Mouse (Mus musculus) ES-E14 (cell line): Measurements from ENCODE around the gene Ak8. TPM values are rescaled to one million over a fixed set of nuclear protein-coding genes. Genes with fewer than 3 reads are reported as not detected.

ENCODE experiments used
- DNase-seq: peaks from one replicate; pipeline ENCODE4 v3.0.0-alpha.2; 2013; ENCODE audit warnings: low read depth, low spot score
- H3K27ac ChIP-seq: 2 replicates; pipeline ENCODE4 v1.5.1; 2012; ENCODE audit warnings: low read depth, mild to moderate bottlenecking, low read length, moderate library complexity, mixed read lengths; ENCODE audit not compliant: poor library complexity, insufficient read depth, severe bottlenecking
- H3K36me3 ChIP-seq: 2 replicates; pipeline ENCODE4 v1.6.1; 2012; ENCODE audit warnings: mild to moderate bottlenecking, low read length, moderate library complexity, mixed read lengths; ENCODE audit not compliant: control insufficient read depth, poor library complexity, insufficient read depth, severe bottlenecking
- H3K4me1 ChIP-seq, 2 experiments: fragments of 150-350 bp in 1 of 2; sonication (generic) in 1 of 2; 2 replicates each; pipeline ENCODE4 v1.6.1; 2012; ENCODE audit warnings: low read length in 2 of 2, mild to moderate bottlenecking in 1 of 2, mixed read lengths in 1 of 2; ENCODE audit not compliant: control insufficient read depth in 2 of 2, insufficient read depth in 2 of 2, poor library complexity in 1 of 2
- H3K4me3 ChIP-seq, 2 experiments: fragments of 150-350 bp in 1 of 2; sonication (generic) in 1 of 2; 2 replicates each; pipeline ENCODE4 v1.5.1; 2012; ENCODE audit warnings: low read length in 2 of 2, low read depth in 1 of 2, mild to moderate bottlenecking in 1 of 2, mixed read lengths in 1 of 2; ENCODE audit not compliant: insufficient read depth in 1 of 2, poor library complexity in 1 of 2, severe bottlenecking in 1 of 2
- H3K9ac ChIP-seq: 2 replicates; pipeline ENCODE4 v1.6.1; 2012; ENCODE audit warnings: low read depth, mild to moderate bottlenecking, low read length, mixed read lengths; ENCODE audit not compliant: poor library complexity, insufficient read depth, severe bottlenecking
- H3K9me3 ChIP-seq: fragments of 150-350 bp; sonication (generic); 2 replicates; pipeline ENCODE4 v1.6.1; 2012; ENCODE audit warnings: low read depth, mild to moderate bottlenecking, low read length; ENCODE audit not compliant: control insufficient read depth, insufficient read depth
- CHD2 ChIP-seq: IDR thresholded peaks from 2 replicates; pipeline ENCODE4 v1.6.1; 2014; ENCODE audit warnings: mild to moderate bottlenecking, low read depth, low read length, inconsistent platforms
- HCFC1 ChIP-seq: IDR thresholded peaks from 2 replicates; pipeline ENCODE4 v1.6.1; 2012; ENCODE audit warnings: low read length, inconsistent platforms, borderline replicate concordance; ENCODE audit not compliant: insufficient read depth
- MAFK ChIP-seq: IDR thresholded peaks from 2 replicates; pipeline ENCODE4 v1.6.1; 2014; ENCODE audit warnings: mild to moderate bottlenecking, low read depth, low read length, inconsistent platforms; ENCODE audit not compliant: insufficient read depth
- ZC3H11A ChIP-seq: IDR thresholded peaks from 2 replicates; pipeline ENCODE4 v1.6.1; 2012; ENCODE audit warnings: low read depth, mild to moderate bottlenecking, inconsistent platforms, low read length, borderline replicate concordance
- ZNF384 ChIP-seq: IDR thresholded peaks from 2 replicates; pipeline ENCODE4 v1.6.1; 2012; ENCODE audit warnings: low read depth, low read length, inconsistent platforms
- in situ Hi-C, 2 experiments: fragments of 600-800 bp; cut with MboI; formaldehyde crosslinking; loops; one replicate each; pipeline ENCODE4 v1.15.1; 2025; ENCODE audit warnings: low sequenced_read_pairs in 2 of 2, inconsistent platforms in 1 of 2; ENCODE audit not compliant: unreplicated experiment in 2 of 2
- total RNA-seq: library from RNA; depleted of rRNA; stranded (reverse); fragments of 300-350 nt; gene quantifications from 2 replicates; pipeline ENCODE4 v1.2.3, GENCODE M21; 2012

Gene Ak8
- total RNA-seq, 1 experiment: 0.49 TPM

DNA sequence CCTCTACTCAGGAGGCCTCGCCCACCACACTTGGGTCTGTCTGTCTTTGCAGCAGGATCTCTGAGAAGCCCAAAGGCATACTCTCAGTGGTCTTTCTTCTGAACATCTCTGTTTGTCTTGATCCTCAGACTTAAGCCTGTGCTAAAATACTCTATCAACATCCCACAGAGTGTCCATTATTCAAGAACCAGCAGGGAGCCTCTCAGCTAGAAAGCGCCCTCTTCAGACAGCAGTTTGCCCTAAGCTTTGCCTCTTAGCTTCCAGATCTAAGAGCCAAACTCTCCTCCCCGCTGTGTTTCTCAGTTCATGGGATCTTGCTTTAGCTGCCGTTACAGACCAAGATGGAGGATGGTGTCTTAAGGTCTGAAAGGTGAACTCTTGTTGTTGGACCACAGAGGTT is 59.5 kb downstream of the Ak8 start:
- no peak overlapping the region for H3K27ac ChIP-seq
- DNase-seq: peak; percentile 48
- in situ Hi-C loops: loop anchor here in 1 of 2 experiments (10.0 kb wide), 2 partner anchors 215 to 295 kb away; partner anchors contain the start of gene Cfap77
- TF ChIP-seq HCFC1: no peak
- no peak for TF ChIP-seq ZNF384
- no peak for TF ChIP-seq ZC3H11A
- TF ChIP-seq MAFK: no peak
- TF ChIP-seq CHD2: no peak
- H3K9me3 ChIP-seq: no peaks in the 10 kb centered on the region
- H3K9ac ChIP-seq: no peak overlapping the region
- peaks cover 0 to 4% of the 10 kb centered on the region in 2 experiments; a peak in 1 of 4 replicates for H3K4me1 ChIP-seq
- no peaks in the 10 kb centered on the region for H3K36me3 ChIP-seq
- no peak overlapping the region for H3K4me3 ChIP-seq

GRCm38 (mm10) chr2:28766590-28766989 is 66.6 kb downstream of the Ak8 start:
- no peak overlapping the region for H3K4me3 ChIP-seq
- no peak overlapping the region for H3K9ac ChIP-seq
- no peak overlapping the region for H3K27ac ChIP-seq
- in situ Hi-C loops: no loop called here
- DNase-seq: no peak
- H3K36me3 ChIP-seq: no peaks in the 10 kb centered on the region
- H3K9me3 ChIP-seq: no peaks in the 10 kb centered on the region
- TF ChIP-seq ZC3H11A: no peak
- TF ChIP-seq ZNF384: no peak
- TF ChIP-seq MAFK: no peak
- TF ChIP-seq HCFC1: no peak
- no peak for TF ChIP-seq CHD2
- no peaks in the 10 kb centered on the region for H3K4me1 ChIP-seq

DNA sequence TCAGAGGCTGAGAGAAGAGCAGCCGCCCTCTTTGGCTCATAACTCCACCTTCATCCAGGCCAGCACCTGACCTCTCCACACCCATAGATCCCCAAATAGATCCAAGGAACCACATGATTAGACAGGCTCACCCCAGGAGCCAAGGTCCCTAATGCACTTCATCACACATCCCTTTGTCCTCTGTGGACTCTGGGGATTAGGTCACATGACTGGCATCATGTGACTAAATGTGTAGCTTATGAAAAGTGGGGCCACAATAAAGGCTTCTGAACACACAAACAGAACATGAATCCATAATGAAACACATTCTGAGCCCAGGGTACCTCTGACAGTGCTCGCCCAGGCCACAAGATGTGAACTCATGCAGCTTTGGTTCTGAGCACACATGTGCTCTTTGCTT is 67.1 kb downstream of the Ak8 start:
- Histone ChIP-seq H3K9ac (no peak overlapping the region), H3K4me3 (no peak overlapping the region), H3K36me3 (no peaks in the 10 kb centered on the region), H3K4me1 (no peaks in the 10 kb centered on the region), H3K9me3 (no peaks in the 10 kb centered on the region), H3K27ac (no peak overlapping the region)
- in situ Hi-C loops: no loop called here
- no peak for DNase-seq
- no peak for TF ChIP-seq ZC3H11A
- TF ChIP-seq ZNF384: no peak
- TF ChIP-seq HCFC1: no peak
- no peak for TF ChIP-seq MAFK
- no peak for TF ChIP-seq CHD2

GRCm38 (mm10) chr2:28770697-28771096 is 70.7 kb downstream of the Ak8 start:
- DNase-seq: no peak
- Histone ChIP-seq H3K9ac (no peak overlapping the region), H3K36me3 (no peaks in the 10 kb centered on the region), H3K9me3 (no peaks in the 10 kb centered on the region), H3K4me1 (no peaks in the 10 kb centered on the region), H3K27ac (no peak overlapping the region), H3K4me3 (no peak overlapping the region)
- TF ChIP-seq CHD2: no peak
- no peak for TF ChIP-seq ZNF384
- TF ChIP-seq MAFK: no peak
- no peak for TF ChIP-seq ZC3H11A
- TF ChIP-seq HCFC1: no peak
- in situ Hi-C loops: no loop called here

- DNase-seq: no peak
- in situ Hi-C loops: no loop called here
- H3K27ac ChIP-seq: no peak overlapping the region
- H3K4me1 ChIP-seq: no peaks in the 10 kb centered on the region
- H3K9ac ChIP-seq: no peak overlapping the region
- no peak overlapping the region for H3K4me3 ChIP-seq
- no peaks in the 10 kb centered on the region for H3K9me3 ChIP-seq
- H3K36me3 ChIP-seq: no peaks in the 10 kb centered on the region
- TF ChIP-seq ZNF384: no peak
- TF ChIP-seq ZC3H11A: no peak
- no peak for TF ChIP-seq MAFK
- TF ChIP-seq HCFC1: no peak
- no peak for TF ChIP-seq CHD2
These were observed 74.1 kb downstream of the Ak8 start for GRCm38 (mm10) chr2:28774073-28774472.
